Mouse (Mus musculus): Measurements from ENCODE around the gene Nme8. TPM values are rescaled to one million over a fixed set of nuclear protein-coding genes. Genes with fewer than 3 reads are reported as not detected.

Gene Nme8
- polyA plus RNA-seq, 1 experiment: not detected

- H3K27me3 ChIP-seq (ENCODE audit: control insufficient read depth, insufficient read depth, low read length): no peaks in the 10 kb centered on the region
- H3K4me1 ChIP-seq (ENCODE audit: control insufficient read depth, insufficient read depth, low read length): no peaks in the 10 kb centered on the region
- WGBS: 61% methylated on average over 4 of the region's 4 CpGs
- H3K4me3 ChIP-seq (replicated peaks; ENCODE audit: insufficient read depth, low read depth, low read length): no peak overlapping the region
- TF ChIP-seq CTCF (IDR thresholded peaks at IDR 0.05; ENCODE audit: borderline replicate concordance, insufficient read depth, low read depth, low read length) (peak; percentile 76), POLR2A (IDR thresholded peaks at IDR 0.05; ENCODE audit: borderline replicate concordance, insufficient read depth, low read length) (no peak)
- H3K27ac ChIP-seq (ENCODE audit: insufficient read depth, low read length): no peak overlapping the region
- peak; percentile 31 to 34 for DNase-seq
These were observed 61.5 kb downstream of the Nme8 start for GRCm38 (mm10) chr13:19636131-19636530.

GRCm38 (mm10) chr13:19630768-19631709, 66.6 kb downstream of the Nme8 start:
- DNase-seq: no peak
- Histone ChIP-seq H3K27ac (ENCODE audit: insufficient read depth, low read length) (no peak overlapping the region), H3K4me1 (ENCODE audit: control insufficient read depth, insufficient read depth, low read length) (no peaks in the 10 kb centered on the region), H3K4me3 (replicated peaks; ENCODE audit: insufficient read depth, low read depth, low read length) (no peak overlapping the region), H3K27me3 (ENCODE audit: control insufficient read depth, insufficient read depth, low read length) (no peaks in the 10 kb centered on the region)
- TF ChIP-seq CTCF (IDR thresholded peaks at IDR 0.05; ENCODE audit: borderline replicate concordance, insufficient read depth, low read depth, low read length): no peak
- TF ChIP-seq POLR2A (IDR thresholded peaks at IDR 0.05; ENCODE audit: borderline replicate concordance, insufficient read depth, low read length): no peak
- 94% methylated on average over 5 of the region's 5 CpGs for whole genome bisulfite sequencing

GRCm38 (mm10) chr13:19626473-19626872, 71.1 kb downstream of the Nme8 start:
- WGBS: 95% methylated on average over 1 of the region's 1 CpGs
- Histone ChIP-seq H3K27me3 (ENCODE audit: control insufficient read depth, insufficient read depth, low read length) (no peaks in the 10 kb centered on the region), H3K4me3 (replicated peaks; ENCODE audit: insufficient read depth, low read depth, low read length) (no peak overlapping the region), H3K4me1 (ENCODE audit: control insufficient read depth, insufficient read depth, low read length) (0 out of 2 replicates have a peak, but pooled peaks cover 2% of the 10 kb centered on the region), H3K27ac (ENCODE audit: insufficient read depth, low read length) (no peak overlapping the region)
- TF ChIP-seq CTCF (IDR thresholded peaks at IDR 0.05; ENCODE audit: borderline replicate concordance, insufficient read depth, low read depth, low read length) (no peak), POLR2A (IDR thresholded peaks at IDR 0.05; ENCODE audit: borderline replicate concordance, insufficient read depth, low read length) (no peak)
- no peak for DNase-seq

- TF ChIP-seq POLR2A (IDR thresholded peaks at IDR 0.05; ENCODE audit: borderline replicate concordance, insufficient read depth, low read length) (no peak), CTCF (IDR thresholded peaks at IDR 0.05; ENCODE audit: borderline replicate concordance, insufficient read depth, low read depth, low read length) (no peak)
These were observed 72.8 kb downstream of the Nme8 start for GRCm38 (mm10) chr13:19624632-19625320.

GRCm38 (mm10) chr13:19623228-19623905, 74.2 kb downstream of the Nme8 start:
- Histone ChIP-seq H3K27me3 (ENCODE audit: control insufficient read depth, insufficient read depth, low read length) (no peaks in the 10 kb centered on the region), H3K27ac (ENCODE audit: insufficient read depth, low read length) (no peak overlapping the region), H3K4me1 (ENCODE audit: control insufficient read depth, insufficient read depth, low read length) (0 out of 2 replicates have a peak, but pooled peaks cover 2% of the 10 kb centered on the region), H3K4me3 (replicated peaks; ENCODE audit: insufficient read depth, low read depth, low read length) (peak overlapping the region; percentile 67)
- no peak for TF ChIP-seq CTCF (IDR thresholded peaks at IDR 0.05; ENCODE audit: borderline replicate concordance, insufficient read depth, low read depth, low read length)
- no peak for TF ChIP-seq POLR2A (IDR thresholded peaks at IDR 0.05; ENCODE audit: borderline replicate concordance, insufficient read depth, low read length)
- WGBS: 14% methylated on average over 30 of the region's 30 CpGs
- peak; percentile 35 to 53 for DNase-seq

More at GRCm38 (mm10) chr13:19624632-19625320, 72.8 kb downstream of the Nme8 start:
- no peaks in the 10 kb centered on the region for H3K27me3 ChIP-seq (ENCODE audit: control insufficient read depth, insufficient read depth, low read length)
- H3K4me1 ChIP-seq (ENCODE audit: control insufficient read depth, insufficient read depth, low read length): 0 out of 2 replicates have a peak, but pooled peaks cover 2% of the 10 kb centered on the region
- no peak for DNase-seq
- 92% methylated on average over 11 of the region's 11 CpGs for WGBS
- H3K4me3 ChIP-seq (replicated peaks; ENCODE audit: insufficient read depth, low read depth, low read length): no peak overlapping the region
- H3K27ac ChIP-seq (ENCODE audit: insufficient read depth, low read length): no peak overlapping the region

- TF ChIP-seq POLR2A (IDR thresholded peaks at IDR 0.05; ENCODE audit: borderline replicate concordance, insufficient read depth, low read length) (no peak), CTCF (IDR thresholded peaks at IDR 0.05; ENCODE audit: borderline replicate concordance, insufficient read depth, low read depth, low read length) (peak; percentile 44; the same call in 1 of the 2 replicates)
- peak within 1 kb of the TSS; percentile 67 for H3K4me3 ChIP-seq (replicated peaks; ENCODE audit: insufficient read depth, low read depth, low read length)
- no peaks in the 10 kb centered on the region for H3K27me3 ChIP-seq (ENCODE audit: control insufficient read depth, insufficient read depth, low read length)
- H3K27ac ChIP-seq (ENCODE audit: insufficient read depth, low read length): no peak within 1 kb of the TSS
- DNase-seq: peak; percentile 25 to 58
- WGBS: 5% methylated on average over 25 of the region's 25 CpGs
- 0 out of 2 replicates have a peak, but pooled peaks cover 2% of the 10 kb centered on the region for H3K4me1 ChIP-seq (ENCODE audit: control insufficient read depth, insufficient read depth, low read length)
These were observed 74.9 kb downstream of the Nme8 start, which contains the start of gene Sfrp4 for GRCm38 (mm10) chr13:19622573-19623227. TSS of gene Sfrp4 (plus strand) at chr13:19623104.

Data from cerebellum, adult 2 months (tissue).